Mouse (Mus musculus): ENCODE results near the gene Ino80. TPM values are rescaled to one million over a fixed set of nuclear protein-coding genes. Genes with fewer than 3 reads are reported as not detected.

The Ino80 gene
- polyA plus RNA-seq, 1 experiment from 2014 or later: 4.2 TPM

- H3K27me3 ChIP-seq: peaks cover 36% of the 10 kb centered on the region
- ATAC-seq (ENCODE audit: insufficient number of reproducible peaks, insufficient read depth, low FRiP score, low TSS enrichment, low read depth): no peak
- H3K27ac ChIP-seq: no peak overlapping the region
- no peaks in the 10 kb centered on the region for H3K9me3 ChIP-seq
- WGBS: 88% methylated on average over 3 of the region's 3 CpGs
- no peak overlapping the region for H3K4me2 ChIP-seq
- H3K36me3 ChIP-seq: no peaks in the 10 kb centered on the region
- no peak overlapping the region for H3K9ac ChIP-seq (replicated peaks)
- no peak overlapping the region for H3K4me3 ChIP-seq (replicated peaks)
- peaks cover 9% of the 10 kb centered on the region for H3K4me1 ChIP-seq (replicated peaks)
Observed at GRCm38 (mm10) chr2:119355089-119355488, 122.4 kb downstream of the Ino80 start.

GRCm38 (mm10) chr2:119353707-119354106, 123.8 kb downstream of the Ino80 start:
- 85% methylated on average over 8 of the region's 8 CpGs for WGBS
- H3K4me3 ChIP-seq (replicated peaks): no peak overlapping the region
- no peaks in the 10 kb centered on the region for H3K9me3 ChIP-seq
- H3K27ac ChIP-seq: no peak overlapping the region
- H3K9ac ChIP-seq (replicated peaks): no peak overlapping the region
- no peak for ATAC-seq (ENCODE audit: insufficient number of reproducible peaks, insufficient read depth, low FRiP score, low TSS enrichment, low read depth)
- H3K4me1 ChIP-seq (replicated peaks): peaks cover 9% of the 10 kb centered on the region
- H3K27me3 ChIP-seq: peaks cover 45% of the 10 kb centered on the region
- H3K4me2 ChIP-seq: no peak overlapping the region
- no peaks in the 10 kb centered on the region for H3K36me3 ChIP-seq

- Histone ChIP-seq H3K27me3 (peaks cover 51% of the 10 kb centered on the region), H3K27ac (no peak within 1 kb of the TSS), H3K36me3 (no peaks in the 10 kb centered on the region), H3K4me3 (replicated peaks) (peak within 1 kb of the TSS; percentile 57), H3K4me2 (peak within 1 kb of the TSS; percentile 91), H3K4me1 (replicated peaks) (peaks cover 9% of the 10 kb centered on the region), H3K9ac (replicated peaks) (peak within 1 kb of the TSS; percentile 64), H3K9me3 (no peaks in the 10 kb centered on the region)
- WGBS: 5% methylated on average over 58 of the region's 58 CpGs
- peak; percentile 88 for ATAC-seq (ENCODE audit: insufficient number of reproducible peaks, insufficient read depth, low FRiP score, low TSS enrichment, low read depth)
Observed at GRCm38 (mm10) chr2:119350555-119351486, 126.7 kb downstream of the Ino80 start, which contains the start of gene Chac1. Gene Chac1, plus strand, starts transcription at chr2:119351229.

DNA sequence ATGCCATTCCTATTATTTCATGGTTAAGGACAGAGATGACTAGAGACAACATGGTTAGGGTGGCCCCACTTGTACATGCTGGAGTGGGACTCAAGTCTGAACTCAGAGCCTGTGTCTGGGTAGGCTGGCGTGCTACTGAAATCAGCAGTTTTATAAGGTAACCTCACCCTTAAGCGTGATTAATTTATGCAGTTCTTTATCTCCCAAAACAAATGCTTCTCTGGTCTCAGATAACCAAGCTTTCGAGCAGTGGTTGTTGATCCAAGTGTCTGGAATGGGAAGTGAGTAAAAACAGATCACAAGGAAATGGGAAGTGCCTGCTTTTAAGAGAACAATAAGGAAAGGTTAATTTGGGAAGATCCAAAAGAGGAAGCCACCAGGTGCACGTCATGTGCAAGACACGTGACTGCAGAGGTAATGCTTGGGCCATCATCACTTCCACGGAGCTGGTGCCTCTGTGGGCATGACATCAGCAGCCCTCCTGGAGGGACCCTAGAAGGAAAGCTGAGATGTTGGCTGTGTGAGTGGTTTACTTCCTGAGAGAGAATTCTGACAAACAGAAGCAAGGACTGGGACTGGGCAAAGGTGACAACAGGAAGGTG, 132.8 kb downstream of the Ino80 start:
- Histone ChIP-seq H3K36me3 (no peaks in the 10 kb centered on the region), H3K9ac (replicated peaks) (no peak overlapping the region), H3K4me3 (replicated peaks) (no peak overlapping the region), H3K27ac (no peak overlapping the region), H3K27me3 (peaks cover 15% of the 10 kb centered on the region; the same call in 1 of the 2 replicates), H3K4me2 (no peak overlapping the region), H3K4me1 (replicated peaks) (no peaks in the 10 kb centered on the region), H3K9me3 (0 out of 2 replicates have a peak, but pooled peaks cover 3% of the 10 kb centered on the region)
- 53% methylated on average over 6 of the region's 6 CpGs for WGBS
- no peak for ATAC-seq (ENCODE audit: insufficient number of reproducible peaks, insufficient read depth, low FRiP score, low TSS enrichment, low read depth)

DNA sequence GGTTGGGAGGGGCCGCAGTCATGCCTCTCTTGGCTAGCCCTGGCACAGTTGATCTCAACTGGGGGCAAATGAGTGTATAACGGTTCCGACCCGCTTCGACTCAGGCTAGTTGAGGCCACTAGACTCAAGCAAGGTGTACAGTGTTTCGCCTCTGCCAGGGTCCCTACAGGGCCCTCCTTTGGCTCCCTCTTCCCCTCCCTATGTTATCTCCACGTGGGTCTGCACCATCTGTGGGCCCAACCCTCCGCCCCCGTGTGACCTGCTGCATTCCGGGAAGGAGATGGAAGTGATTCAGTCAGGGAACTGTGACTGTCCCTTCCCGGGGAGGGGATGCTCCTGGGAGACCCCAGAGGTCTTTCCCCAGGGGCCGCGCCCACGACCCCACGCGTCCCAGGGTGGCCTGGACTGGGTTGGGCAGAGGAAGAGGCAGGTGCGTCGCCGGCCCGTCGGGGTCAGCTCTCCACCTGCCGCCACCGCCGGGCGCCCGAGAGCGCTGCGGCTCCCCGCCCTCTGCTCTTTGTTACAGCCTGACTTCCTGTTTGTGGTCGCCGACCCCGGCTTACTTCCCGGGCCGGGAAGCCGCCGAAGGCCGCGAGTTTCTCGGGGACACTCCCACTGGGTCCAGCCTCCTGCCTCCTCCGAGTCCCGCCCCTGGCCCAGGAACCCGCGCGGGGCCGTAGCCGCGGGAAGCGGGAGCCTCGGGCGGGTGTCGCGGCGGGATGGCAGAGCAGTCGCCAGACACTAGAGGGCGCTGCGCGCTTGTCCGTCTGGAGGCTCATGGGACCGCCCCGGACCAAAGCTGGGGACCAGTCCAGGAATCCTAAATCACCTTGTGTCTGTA, 139.8 kb downstream of the Ino80 start:
- Histone ChIP-seq H3K4me3 (replicated peaks) (peak overlapping the region; percentile 56), H3K9me3 (no peaks in the 10 kb centered on the region), H3K4me2 (peak overlapping the region; percentile 78), H3K36me3 (no peaks in the 10 kb centered on the region), H3K9ac (replicated peaks) (peak overlapping the region; percentile 78), H3K4me1 (replicated peaks) (peaks cover 9% of the 10 kb centered on the region), H3K27me3 (peaks cover 15% of the 10 kb centered on the region), H3K27ac (peak overlapping the region; percentile 57; the same call in 1 of the 2 replicates)
- WGBS: 8% methylated on average over 56 of the region's 60 CpGs
- peak; percentile 81 for ATAC-seq (ENCODE audit: insufficient number of reproducible peaks, insufficient read depth, low FRiP score, low TSS enrichment, low read depth)

DNA sequence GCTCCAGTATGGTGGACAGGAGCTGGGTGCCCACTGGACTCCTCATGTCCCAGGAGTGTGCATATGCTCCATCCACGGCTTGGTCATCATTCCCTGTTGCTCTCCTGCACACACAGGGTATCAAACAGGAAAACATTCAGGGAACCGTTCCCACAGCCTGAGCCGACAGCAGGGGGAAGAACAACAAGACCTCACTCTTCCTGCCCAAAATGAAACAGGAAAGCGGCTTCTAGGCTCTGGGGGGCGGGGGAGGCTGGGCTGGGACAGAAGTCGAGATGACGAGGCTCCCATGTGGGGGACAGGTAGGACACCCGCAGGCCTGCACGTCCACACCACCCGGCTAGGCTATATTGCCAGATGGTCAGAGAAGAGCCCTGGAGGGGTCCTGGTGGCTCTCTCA, 141.0 kb downstream of the Ino80 start:
- Histone ChIP-seq H3K27ac (no peak overlapping the region), H3K36me3 (no peaks in the 10 kb centered on the region), H3K9me3 (no peaks in the 10 kb centered on the region), H3K9ac (replicated peaks) (no peak overlapping the region), H3K4me2 (no peak overlapping the region), H3K4me1 (replicated peaks) (peaks cover 9% of the 10 kb centered on the region), H3K27me3 (peaks cover 27% of the 10 kb centered on the region), H3K4me3 (replicated peaks) (no peak overlapping the region)
- WGBS: 74% methylated on average over 10 of the region's 10 CpGs
- no peak for ATAC-seq (ENCODE audit: insufficient number of reproducible peaks, insufficient read depth, low FRiP score, low TSS enrichment, low read depth)

GRCm38 (mm10) chr2:119336002-119336401, 141.5 kb downstream of the Ino80 start:
- 76% methylated on average over 2 of the region's 2 CpGs for WGBS
- ATAC-seq (ENCODE audit: insufficient number of reproducible peaks, insufficient read depth, low FRiP score, low TSS enrichment, low read depth): no peak
- Histone ChIP-seq H3K4me3 (replicated peaks) (no peak overlapping the region), H3K36me3 (no peaks in the 10 kb centered on the region), H3K27me3 (peaks cover 31% of the 10 kb centered on the region), H3K4me2 (no peak overlapping the region), H3K9me3 (no peaks in the 10 kb centered on the region), H3K9ac (replicated peaks) (no peak overlapping the region), H3K4me1 (replicated peaks) (peaks cover 9% of the 10 kb centered on the region), H3K27ac (no peak overlapping the region)

GRCm38 (mm10) chr2:119335535-119335934, 142.0 kb downstream of the Ino80 start:
- Histone ChIP-seq H3K27ac (no peak overlapping the region), H3K36me3 (no peaks in the 10 kb centered on the region), H3K4me2 (no peak overlapping the region), H3K9ac (replicated peaks) (no peak overlapping the region), H3K27me3 (peaks cover 36% of the 10 kb centered on the region), H3K4me1 (replicated peaks) (peaks cover 9% of the 10 kb centered on the region), H3K9me3 (no peaks in the 10 kb centered on the region), H3K4me3 (replicated peaks) (no peak overlapping the region)
- ATAC-seq (ENCODE audit: insufficient number of reproducible peaks, insufficient read depth, low FRiP score, low TSS enrichment, low read depth): no peak
- WGBS: 88% methylated on average over 1 of the region's 1 CpGs

DNA sequence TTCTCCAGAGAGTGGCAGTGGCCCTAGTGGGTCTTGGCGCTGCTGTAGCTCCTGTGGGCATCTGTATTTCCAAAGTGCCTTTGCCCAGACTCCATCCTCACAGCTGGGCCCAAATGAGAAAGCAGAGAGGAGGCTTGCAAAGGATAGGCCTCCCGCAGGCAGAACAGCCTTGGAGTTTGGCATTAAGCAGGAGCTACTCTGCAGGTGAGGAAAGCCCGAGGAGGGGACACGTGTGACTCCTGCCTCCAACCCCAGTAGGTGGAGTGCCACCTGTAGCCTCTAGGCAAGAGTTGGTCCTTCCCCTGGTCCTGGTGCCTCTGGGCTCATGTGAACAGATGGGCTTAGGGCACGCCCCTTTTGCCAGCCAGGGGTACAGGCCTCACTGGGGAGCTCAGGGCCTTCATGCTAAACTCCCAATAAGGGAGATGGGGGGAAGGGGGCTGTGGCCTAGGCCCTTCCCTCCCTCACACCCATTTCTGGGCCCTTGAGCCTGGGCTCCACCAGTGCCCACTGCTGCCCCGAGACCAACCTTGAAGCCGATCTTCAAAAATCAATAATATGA, 142.4 kb downstream of the Ino80 start:
- Histone ChIP-seq H3K27ac (no peak overlapping the region), H3K36me3 (no peaks in the 10 kb centered on the region), H3K4me3 (replicated peaks) (no peak overlapping the region), H3K4me2 (no peak overlapping the region), H3K9me3 (no peaks in the 10 kb centered on the region), H3K27me3 (peaks cover 41% of the 10 kb centered on the region), H3K9ac (replicated peaks) (no peak overlapping the region), H3K4me1 (replicated peaks) (peaks cover 9% of the 10 kb centered on the region)
- no peak for ATAC-seq (ENCODE audit: insufficient number of reproducible peaks, insufficient read depth, low FRiP score, low TSS enrichment, low read depth)
- WGBS: 71% methylated on average over 7 of the region's 7 CpGs

GRCm38 (mm10) chr2:119334135-119334534, 143.4 kb downstream of the Ino80 start:
- H3K4me1 ChIP-seq (replicated peaks): peaks cover 9% of the 10 kb centered on the region
- H3K4me2 ChIP-seq: no peak overlapping the region

More at GRCm38 (mm10) chr2:119334135-119334534, 143.4 kb downstream of the Ino80 start:
- Histone ChIP-seq H3K9me3 (no peaks in the 10 kb centered on the region), H3K27me3 (peaks cover 50% of the 10 kb centered on the region), H3K4me3 (replicated peaks) (no peak overlapping the region), H3K9ac (replicated peaks) (no peak overlapping the region), H3K27ac (no peak overlapping the region), H3K36me3 (no peaks in the 10 kb centered on the region)
- 31% methylated on average over 1 of the region's 1 CpGs for WGBS
- no peak for ATAC-seq (ENCODE audit: insufficient number of reproducible peaks, insufficient read depth, low FRiP score, low TSS enrichment, low read depth)
